Mouse (Mus musculus): ENCODE results near the gene 6030408B16Rik. TPM values are rescaled to one million over a fixed set of nuclear protein-coding genes. Genes with fewer than 3 reads are reported as not detected.

Gene 6030408B16Rik
- polyA plus RNA-seq, 1 experiment from 2014 or later, result 0.83 TPM

GRCm38 (mm10) chr15:101300128-101300527 is 7.1 kb downstream of the 6030408B16Rik start:
- no peak overlapping the region for H3K9ac ChIP-seq
- no peak overlapping the region for H3K4me3 ChIP-seq
- H3K36me3 ChIP-seq, result no peaks in the 10 kb centered on the region
- H3K27me3 ChIP-seq (replicated peaks), result no peaks in the 10 kb centered on the region
- H3K4me2 ChIP-seq, result no peak overlapping the region
- no peak for ATAC-seq (ENCODE audit: insufficient number of reproducible peaks, low FRiP score)
- peaks cover 25% of the 10 kb centered on the region for H3K4me1 ChIP-seq (replicated peaks)
- no peaks in the 10 kb centered on the region for H3K9me3 ChIP-seq (replicated peaks)
- peak overlapping the region; percentile 28; the same call in 1 of the 2 replicates for H3K27ac ChIP-seq (ENCODE audit: poor library complexity, severe bottlenecking)
- 28% methylated on average over 6 of the region's 6 CpGs for WGBS

DNA sequence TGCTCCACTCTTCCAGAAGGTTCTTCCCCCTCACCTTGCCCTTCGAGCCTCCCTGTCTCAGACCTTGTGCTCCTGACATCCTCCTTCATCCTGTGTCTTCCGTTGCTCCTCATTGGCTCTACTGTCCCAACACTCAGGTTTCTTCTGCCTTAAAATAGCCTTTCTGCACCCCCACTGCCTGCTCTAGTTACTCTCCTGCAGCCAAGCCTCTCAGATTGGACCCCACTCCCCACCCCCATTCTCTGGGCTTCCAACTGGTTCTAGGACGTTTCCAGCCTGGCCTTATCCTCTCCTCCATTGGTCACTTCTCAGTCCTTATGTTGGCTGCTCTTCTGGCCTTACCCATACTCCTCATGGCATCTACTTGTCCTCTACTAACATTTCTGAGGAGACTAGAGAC is 9.2 kb downstream of the 6030408B16Rik start:
- Histone ChIP-seq H3K9ac (no peak overlapping the region), H3K27me3 (replicated peaks) (no peaks in the 10 kb centered on the region), H3K4me1 (replicated peaks) (peaks cover 25% of the 10 kb centered on the region), H3K4me3 (no peak overlapping the region), H3K27ac (ENCODE audit: poor library complexity, severe bottlenecking) (no peak overlapping the region), H3K9me3 (replicated peaks) (no peaks in the 10 kb centered on the region), H3K36me3 (no peaks in the 10 kb centered on the region), H3K4me2 (no peak overlapping the region)
- WGBS, result 71% methylated on average over 3 of the region's 3 CpGs
- ATAC-seq (ENCODE audit: insufficient number of reproducible peaks, low FRiP score), result no peak

DNA sequence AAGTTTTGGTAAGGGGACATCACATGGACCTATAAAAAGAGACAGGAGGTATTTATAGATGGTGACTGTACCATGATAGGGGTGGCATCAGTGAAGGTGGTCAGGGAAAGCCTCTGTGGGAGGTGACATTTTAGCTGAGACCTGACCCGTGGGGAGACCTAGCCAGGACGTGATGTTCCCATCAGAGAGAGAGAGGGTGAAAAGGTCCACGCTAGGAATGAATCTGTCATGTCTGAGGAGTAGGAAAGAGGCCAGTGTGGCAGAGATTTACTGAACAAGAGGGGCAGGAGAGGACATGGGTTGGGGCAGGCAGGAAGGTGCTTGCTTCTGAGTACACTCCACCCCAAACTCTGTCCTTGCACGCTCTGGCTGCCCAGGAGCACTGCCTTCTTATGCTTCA is 10.8 kb downstream of the 6030408B16Rik start:
- H3K36me3 ChIP-seq, result no peaks in the 10 kb centered on the region
- no peak overlapping the region for H3K4me3 ChIP-seq
- ATAC-seq (ENCODE audit: insufficient number of reproducible peaks, low FRiP score), result no peak
- H3K27ac ChIP-seq (ENCODE audit: poor library complexity, severe bottlenecking), result no peak overlapping the region
- no peak overlapping the region for H3K4me2 ChIP-seq
- H3K9ac ChIP-seq, result no peak overlapping the region
- no peaks in the 10 kb centered on the region for H3K9me3 ChIP-seq (replicated peaks)
- peaks cover 16% of the 10 kb centered on the region for H3K4me1 ChIP-seq (replicated peaks)
- no peaks in the 10 kb centered on the region for H3K27me3 ChIP-seq (replicated peaks)
- WGBS, result 76% methylated on average over 4 of the region's 4 CpGs

GRCm38 (mm10) chr15:101306459-101306858 is 13.4 kb downstream of the 6030408B16Rik start:
- Histone ChIP-seq H3K9ac (no peak overlapping the region), H3K4me3 (no peak overlapping the region), H3K36me3 (no peaks in the 10 kb centered on the region), H3K4me1 (replicated peaks) (peaks cover 11% of the 10 kb centered on the region; the same call in 1 of the 2 replicates), H3K27ac (ENCODE audit: poor library complexity, severe bottlenecking) (no peak overlapping the region), H3K9me3 (replicated peaks) (no peaks in the 10 kb centered on the region), H3K27me3 (replicated peaks) (no peaks in the 10 kb centered on the region), H3K4me2 (no peak overlapping the region)
- no peak for ATAC-seq (ENCODE audit: insufficient number of reproducible peaks, low FRiP score)
- WGBS, result 84% methylated on average over 4 of the region's 4 CpGs

DNA sequence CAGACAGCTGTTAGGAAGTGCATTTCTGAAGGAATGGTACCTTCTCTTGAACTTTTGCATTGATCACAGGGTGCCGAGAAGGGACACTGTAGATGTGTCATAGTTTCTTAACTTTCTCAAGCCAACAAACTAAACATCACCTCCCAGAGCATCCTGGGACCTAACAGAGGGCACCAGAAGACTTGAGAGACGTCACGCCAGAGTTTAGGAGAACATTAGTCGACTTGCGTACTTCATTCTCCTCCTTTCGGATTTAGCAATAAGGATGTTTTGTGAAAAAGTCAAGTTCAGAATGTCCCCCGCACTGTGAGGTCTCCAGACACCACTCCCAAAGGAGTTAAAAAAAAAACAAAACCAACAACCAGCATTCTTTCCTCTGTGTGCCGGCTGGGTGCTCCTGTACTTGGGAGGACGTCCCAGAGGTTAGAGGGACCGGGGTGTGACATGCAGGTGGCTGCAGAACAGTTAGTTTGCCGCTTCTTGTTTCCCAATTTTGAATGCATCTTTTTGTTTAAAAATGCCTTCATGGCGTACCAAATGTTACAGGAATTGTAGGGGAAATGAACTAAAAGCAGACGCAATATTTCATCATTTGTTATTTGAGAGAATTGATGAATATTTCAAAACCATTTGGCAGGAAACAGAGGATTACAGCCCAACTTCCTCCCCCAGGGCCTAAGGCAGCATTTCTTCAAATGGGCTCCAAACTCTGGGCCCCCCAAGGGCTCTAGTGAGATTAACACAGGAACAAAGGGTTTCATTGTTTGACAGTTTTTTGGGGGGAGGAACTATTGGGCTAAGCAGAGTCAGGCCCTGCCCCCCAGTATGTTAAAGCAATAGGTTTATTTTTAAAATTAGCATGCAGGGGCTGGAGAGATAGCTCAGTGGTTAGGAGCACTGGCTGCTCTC is 15.7 kb downstream of the 6030408B16Rik start:
- no peak overlapping the region for H3K4me3 ChIP-seq
- peaks cover 11% of the 10 kb centered on the region; the same call in 1 of the 2 replicates for H3K4me1 ChIP-seq (replicated peaks)
- no peaks in the 10 kb centered on the region for H3K27me3 ChIP-seq (replicated peaks)
- H3K9me3 ChIP-seq (replicated peaks), result no peaks in the 10 kb centered on the region
- ATAC-seq (ENCODE audit: insufficient number of reproducible peaks, low FRiP score), result no peak
- H3K4me2 ChIP-seq, result no peak overlapping the region
- no peak overlapping the region for H3K27ac ChIP-seq (ENCODE audit: poor library complexity, severe bottlenecking)
- no peak overlapping the region for H3K9ac ChIP-seq
- WGBS, result 56% methylated on average over 13 of the region's 13 CpGs
- no peaks in the 10 kb centered on the region for H3K36me3 ChIP-seq

- Histone ChIP-seq H3K9me3 (replicated peaks) (no peaks in the 10 kb centered on the region), H3K36me3 (no peaks in the 10 kb centered on the region), H3K4me1 (replicated peaks) (peaks cover 11% of the 10 kb centered on the region; the same call in 1 of the 2 replicates), H3K27ac (ENCODE audit: poor library complexity, severe bottlenecking) (no peak overlapping the region), H3K4me2 (no peak overlapping the region), H3K4me3 (no peak overlapping the region), H3K9ac (no peak overlapping the region), H3K27me3 (replicated peaks) (no peaks in the 10 kb centered on the region)
- WGBS, result 25% methylated on average over 5 of the region's 5 CpGs
- ATAC-seq (ENCODE audit: insufficient number of reproducible peaks, low FRiP score), result no peak
Measured at GRCm38 (mm10) chr15:101309493-101309892, 16.5 kb downstream of the 6030408B16Rik start.

GRCm38 (mm10) chr15:101311087-101311770 is 18.2 kb downstream of the 6030408B16Rik start:
- Histone ChIP-seq H3K36me3 (no peaks in the 10 kb centered on the region), H3K4me3 (no peak overlapping the region), H3K9me3 (replicated peaks) (0 out of 2 replicates have a peak, but pooled peaks cover 2% of the 10 kb centered on the region), H3K4me2 (no peak overlapping the region), H3K9ac (no peak overlapping the region), H3K4me1 (replicated peaks) (peaks cover 15% of the 10 kb centered on the region), H3K27ac (ENCODE audit: poor library complexity, severe bottlenecking) (no peak overlapping the region), H3K27me3 (replicated peaks) (no peaks in the 10 kb centered on the region)
- 57% methylated on average over 12 of the region's 15 CpGs for WGBS
- ATAC-seq (ENCODE audit: insufficient number of reproducible peaks, low FRiP score), result no peak

DNA sequence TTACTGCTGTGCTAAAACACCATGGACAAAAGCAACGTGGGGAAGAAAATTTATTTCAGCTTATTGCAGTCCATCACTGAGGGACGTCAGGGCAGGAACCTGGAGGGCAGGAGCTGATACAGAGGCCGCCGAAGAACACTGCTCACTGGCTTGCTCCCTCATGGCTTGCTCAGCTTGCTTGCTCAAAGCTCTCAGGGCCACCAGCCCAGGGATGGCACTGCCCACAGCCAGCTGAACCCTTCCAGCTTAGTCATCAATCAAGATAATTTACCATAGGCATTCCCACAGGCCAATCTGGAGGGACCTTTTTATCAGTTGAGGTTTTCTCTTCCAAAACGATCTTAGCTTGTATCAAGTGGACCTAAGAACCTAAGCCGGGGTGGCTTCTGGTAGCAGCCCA is 19.0 kb downstream of the 6030408B16Rik start:
- 72% methylated on average over 6 of the region's 6 CpGs for WGBS
- ATAC-seq (ENCODE audit: insufficient number of reproducible peaks, low FRiP score), result no peak
- Histone ChIP-seq H3K9me3 (replicated peaks) (0 out of 2 replicates have a peak, but pooled peaks cover 2% of the 10 kb centered on the region), H3K27me3 (replicated peaks) (no peaks in the 10 kb centered on the region), H3K4me2 (no peak overlapping the region), H3K9ac (no peak overlapping the region), H3K36me3 (no peaks in the 10 kb centered on the region), H3K4me1 (replicated peaks) (peaks cover 19% of the 10 kb centered on the region), H3K27ac (ENCODE audit: poor library complexity, severe bottlenecking) (no peak overlapping the region), H3K4me3 (no peak overlapping the region)

DNA sequence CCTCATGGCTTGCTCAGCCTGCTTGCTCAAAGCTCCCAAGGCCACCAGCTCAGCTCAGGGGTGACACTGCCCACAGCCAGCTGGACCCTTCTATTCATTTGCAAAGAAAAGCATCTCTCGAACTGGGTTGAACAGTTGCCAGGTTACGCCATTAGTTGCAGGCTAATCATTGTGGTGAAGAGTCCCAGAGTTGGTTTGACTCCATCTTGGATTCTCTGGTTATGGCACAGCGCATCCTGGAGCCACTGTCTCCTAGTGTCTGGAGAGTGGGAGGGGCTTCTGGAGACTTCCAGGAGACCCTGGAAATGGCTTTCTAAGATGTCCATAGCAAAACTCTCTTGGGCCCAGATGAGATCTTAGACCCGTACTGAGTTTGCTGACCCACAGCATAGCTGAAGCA is 22.4 kb downstream of the 6030408B16Rik start:
- Histone ChIP-seq H3K4me1 (replicated peaks) (peaks cover 34% of the 10 kb centered on the region), H3K4me3 (no peak overlapping the region), H3K4me2 (peak overlapping the region; percentile 67; the same call in 1 of the 2 replicates), H3K9ac (no peak overlapping the region), H3K27ac (ENCODE audit: poor library complexity, severe bottlenecking) (no peak overlapping the region), H3K9me3 (replicated peaks) (0 out of 2 replicates have a peak, but pooled peaks cover 2% of the 10 kb centered on the region), H3K27me3 (replicated peaks) (no peaks in the 10 kb centered on the region), H3K36me3 (no peaks in the 10 kb centered on the region)
- WGBS, result 82% methylated on average over 4 of the region's 4 CpGs
- ATAC-seq (ENCODE audit: insufficient number of reproducible peaks, low FRiP score), result no peak

DNA sequence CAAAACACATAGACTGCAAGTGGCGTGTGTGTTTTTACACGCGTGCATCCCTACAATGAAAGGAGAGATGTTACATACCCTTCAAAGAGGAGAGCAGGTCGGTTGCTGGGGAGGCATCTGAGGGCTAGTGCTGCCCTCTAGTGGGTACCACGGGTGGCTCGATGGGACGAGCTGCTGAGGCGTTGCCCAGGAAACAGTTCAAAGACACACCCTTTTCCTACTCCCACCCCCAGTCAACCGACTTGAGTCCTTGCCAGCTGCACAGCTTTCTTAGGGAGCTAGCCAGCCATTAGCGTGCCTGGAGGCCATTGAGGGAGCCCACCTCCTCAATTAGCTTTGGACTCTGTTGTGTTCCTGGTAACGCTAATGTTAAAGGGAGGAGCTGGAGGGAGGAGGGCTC is 22.8 kb downstream of the 6030408B16Rik start:
- Histone ChIP-seq H3K4me3 (peak overlapping the region; percentile 35), H3K36me3 (no peaks in the 10 kb centered on the region), H3K27me3 (replicated peaks) (no peaks in the 10 kb centered on the region), H3K27ac (ENCODE audit: poor library complexity, severe bottlenecking) (peak overlapping the region; percentile 32), H3K4me2 (peak overlapping the region; percentile 67), H3K9ac (peak overlapping the region; percentile 1; the same call in 1 of the 2 replicates), H3K9me3 (replicated peaks) (0 out of 2 replicates have a peak, but pooled peaks cover 2% of the 10 kb centered on the region), H3K4me1 (replicated peaks) (peaks cover 36% of the 10 kb centered on the region)
- 4% methylated on average over 11 of the region's 11 CpGs for WGBS
- ATAC-seq (ENCODE audit: insufficient number of reproducible peaks, low FRiP score), result peak; percentile 71

GRCm38 (mm10) chr15:101316279-101316912 is 23.4 kb downstream of the 6030408B16Rik start:
- ATAC-seq (ENCODE audit: insufficient number of reproducible peaks, low FRiP score), result peak; percentile 40
- WGBS, result 40% methylated on average over 13 of the region's 13 CpGs
- H3K27me3 ChIP-seq (replicated peaks), result no peaks in the 10 kb centered on the region
- peak overlapping the region; percentile 35 for H3K4me3 ChIP-seq
- no peaks in the 10 kb centered on the region for H3K36me3 ChIP-seq
- peak overlapping the region; percentile 67 for H3K4me2 ChIP-seq
- peaks cover 41% of the 10 kb centered on the region for H3K4me1 ChIP-seq (replicated peaks)
- H3K9me3 ChIP-seq (replicated peaks), result 0 out of 2 replicates have a peak, but pooled peaks cover 2% of the 10 kb centered on the region
- peak overlapping the region; percentile 32 for H3K27ac ChIP-seq (ENCODE audit: poor library complexity, severe bottlenecking)
- peak overlapping the region; percentile 1; the same call in 1 of the 2 replicates for H3K9ac ChIP-seq

Measured in heart, embryonic 12.5 days (tissue).